Mouse (Mus musculus) layer of hippocampus, adult 18-20 months (tissue): ENCODE measurements around the gene Vpreb1. TPM values are rescaled to one million over a fixed set of nuclear protein-coding genes. Genes with fewer than 3 reads are reported as not detected.
"Not testable (repeated sequence)": the region's sequence is repeated elsewhere in the genome, so short reads cannot be mapped to it uniquely, and the experiment has no call there.

Source experiments
- DNase-seq, 2 experiments: peaks; one replicate each; pipeline ENCODE4 v3.0.0; 2022; ENCODE audit warnings: low spot score in 2 of 2
- total RNA-seq, 2 experiments: library from RNA; stranded (reverse); gene quantifications; 2 replicates each; pipeline ENCODE4 v1.2.3; 2021

The Vpreb1 gene
- total RNA-seq, 2 experiments from 2014 or later, result not detected

DNA sequence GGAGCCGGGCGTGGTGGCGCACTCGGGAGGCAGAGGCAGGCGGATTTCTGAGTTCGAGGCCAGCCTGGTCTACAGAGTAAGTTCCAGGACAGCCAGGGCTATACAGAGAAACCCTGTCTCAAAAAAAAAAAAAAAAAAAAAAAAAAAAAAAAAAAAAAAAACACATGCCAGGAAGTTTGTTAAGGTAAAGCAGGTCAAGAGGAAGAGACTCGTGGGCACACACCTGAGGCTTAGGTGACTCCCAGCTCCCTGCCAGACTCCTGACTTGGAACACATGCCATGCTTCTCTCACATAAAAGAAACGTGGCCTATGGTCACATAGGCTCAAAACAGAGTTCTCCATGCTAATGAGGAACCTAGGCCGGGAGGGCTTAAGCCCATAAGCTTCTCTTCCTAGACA is 14.6 kb downstream of the Vpreb1 start:
- DNase-seq, result not testable (repeated sequence)

DNA sequence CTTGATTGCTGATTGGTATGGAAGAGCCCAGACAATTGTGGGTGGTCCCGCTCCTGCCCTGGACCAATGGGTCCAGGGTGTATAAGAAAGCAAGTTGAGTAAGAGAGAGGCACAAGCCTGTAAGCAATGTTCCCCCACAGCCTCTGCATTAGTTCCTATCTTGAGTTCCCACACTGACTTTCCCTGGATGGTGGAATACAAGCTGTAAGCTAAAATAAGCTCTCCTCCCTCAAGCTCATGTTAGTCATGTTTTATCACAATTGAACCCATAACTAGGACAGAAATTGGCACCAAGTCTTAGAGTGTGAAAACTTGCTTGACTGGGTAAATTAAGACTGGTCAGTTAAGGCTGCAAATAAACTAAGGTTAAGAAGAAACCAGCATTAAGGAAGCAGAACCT is 15.1 kb downstream of the Vpreb1 start:
- no peak for DNase-seq

DNA sequence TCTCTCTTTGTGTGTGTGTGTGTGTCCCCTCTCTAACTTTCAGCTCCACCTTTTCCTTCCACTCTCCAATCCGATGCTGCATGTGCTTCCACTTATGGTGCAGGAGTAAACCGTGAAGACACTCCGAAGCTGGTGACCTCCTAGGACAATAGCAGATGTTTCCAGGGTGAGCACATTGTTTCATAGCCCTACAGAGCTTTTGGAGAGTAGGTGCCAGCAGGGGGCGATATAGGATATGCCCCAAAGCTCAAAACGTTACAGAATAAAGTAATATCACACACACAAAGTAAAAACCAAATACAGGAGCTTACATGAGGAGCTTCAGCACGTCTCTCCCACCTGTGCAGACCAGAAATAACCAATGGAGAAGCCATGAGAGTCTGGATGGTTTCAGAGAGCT is 15.8 kb downstream of the Vpreb1 start:
- DNase-seq, result peak in 1 of 2 experiments; percentile 71

DNA sequence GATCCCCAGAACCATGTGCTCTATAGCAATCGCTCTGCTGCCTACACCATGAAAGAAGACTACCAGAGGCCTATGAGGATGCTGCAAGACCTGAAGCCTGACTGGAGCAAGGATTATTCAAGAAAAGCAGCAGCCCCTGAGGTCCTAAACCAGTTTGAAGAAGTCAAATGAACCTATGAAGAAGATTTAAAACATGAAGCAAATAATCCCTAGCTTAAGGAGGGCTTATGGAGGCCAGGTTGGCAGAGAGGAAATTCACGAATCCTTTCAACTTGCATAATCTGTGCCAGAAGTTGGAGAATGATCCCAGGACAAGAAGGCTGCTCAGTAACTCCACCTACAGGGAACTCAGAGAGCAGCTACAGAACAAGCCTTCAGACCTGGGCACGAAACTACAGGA is 18.2 kb downstream of the Vpreb1 start:
- no peak for DNase-seq

DNA sequence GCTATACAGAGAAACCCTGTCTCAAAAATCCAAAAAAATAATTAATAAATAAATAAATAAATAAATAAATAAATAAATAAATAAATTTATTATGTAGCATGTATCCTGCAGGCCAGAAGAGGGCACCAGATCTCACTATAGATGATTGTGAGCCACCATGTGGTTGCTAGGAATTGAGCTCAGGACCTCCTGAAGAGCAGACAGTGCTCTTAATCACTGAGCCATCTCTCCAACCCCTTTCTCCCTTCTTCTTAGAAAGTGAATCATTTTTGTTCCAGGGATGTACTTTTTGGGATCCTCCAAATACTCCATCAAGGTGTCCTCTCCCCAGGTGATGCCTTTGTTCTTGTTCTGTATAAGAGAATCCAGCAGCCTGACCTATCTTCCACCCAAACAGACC is 21.4 kb downstream of the Vpreb1 start:
- no peak for DNase-seq

DNA sequence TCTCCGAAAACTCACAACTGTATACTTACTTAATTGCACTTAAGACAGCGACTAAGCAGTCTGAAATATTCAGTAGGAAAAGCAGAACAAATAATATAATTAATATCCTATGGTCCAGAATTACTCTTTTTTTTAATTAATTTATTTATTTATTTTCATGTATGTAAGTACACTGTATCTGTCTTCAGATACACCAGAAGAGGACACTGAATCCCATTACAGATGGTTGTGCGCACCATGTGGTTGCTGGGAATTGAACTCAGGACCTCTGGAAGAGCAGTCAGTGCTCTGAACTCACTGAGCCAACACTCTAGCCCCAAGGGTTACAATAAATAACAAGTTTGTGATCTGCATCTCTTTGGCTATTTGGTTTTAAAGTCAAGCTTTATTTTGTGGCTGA is 41.0 kb downstream of the Vpreb1 start:
- no peak for DNase-seq

DNA sequence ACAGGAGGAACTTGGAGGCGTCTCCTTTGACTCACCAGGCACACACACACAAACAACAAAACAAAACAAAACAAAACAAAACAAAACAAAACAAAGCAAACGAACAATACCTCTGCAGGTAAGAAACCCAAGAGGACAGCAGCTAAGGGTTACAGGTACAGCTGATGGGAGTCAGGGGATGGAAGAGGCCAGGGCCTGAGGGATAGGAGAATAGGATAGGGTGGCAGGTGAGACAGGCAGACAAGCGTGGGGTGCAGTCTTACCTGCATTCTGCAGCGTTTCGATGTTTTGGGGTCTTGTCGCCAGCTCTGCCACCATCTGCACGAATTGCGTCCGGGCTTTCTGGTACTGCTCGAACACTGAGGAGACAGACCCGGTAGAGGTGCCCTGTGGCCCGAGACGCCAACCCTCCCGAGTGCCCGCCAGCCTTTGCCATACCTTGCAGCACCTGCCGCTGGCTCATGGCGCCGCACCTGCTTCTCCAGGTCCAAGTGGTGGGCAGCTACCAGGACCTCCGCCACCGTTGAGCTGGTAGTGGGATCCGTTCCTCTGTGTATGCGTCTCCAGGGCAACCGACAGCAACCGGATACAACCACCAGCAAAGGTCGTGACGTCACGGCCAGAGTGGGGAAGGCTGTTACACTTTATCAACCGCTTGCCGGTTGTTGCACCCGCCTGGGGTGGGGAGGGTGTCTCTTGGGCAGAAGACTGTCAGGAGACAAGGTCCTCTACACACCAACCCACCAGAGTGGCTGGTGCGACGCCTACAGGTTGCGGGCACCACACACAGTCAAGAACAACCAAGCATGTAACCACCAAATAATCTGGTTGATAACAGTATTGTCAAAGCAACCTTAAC is 41.7 kb downstream of the Vpreb1 start, which contains the start of gene Spag6l:
TSS of gene Spag6l (minus strand) at position 700 of the 859 bp plus-strand sequence.
- DNase-seq, result peak; percentile 46 to 63

DNA sequence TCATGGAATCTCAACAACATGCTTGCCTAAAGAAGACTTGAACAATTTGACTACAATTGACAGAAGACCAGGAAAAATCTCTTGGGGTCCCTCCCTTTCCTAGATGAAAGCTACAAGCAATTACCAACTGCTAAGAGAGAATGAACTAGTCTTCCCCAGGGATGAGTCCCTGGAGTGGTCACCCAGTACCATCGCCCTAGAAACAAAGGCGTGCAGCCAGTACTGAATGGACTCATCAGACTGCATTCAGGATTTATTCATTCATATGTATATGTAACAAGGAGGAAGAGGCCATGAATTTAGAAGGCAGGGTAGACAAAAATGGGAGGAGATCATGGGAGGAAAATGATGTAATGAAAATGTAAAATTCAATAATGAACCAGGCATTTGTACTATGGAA is 44.4 kb downstream of the Vpreb1 start:
- DNase-seq, result no peak

DNA sequence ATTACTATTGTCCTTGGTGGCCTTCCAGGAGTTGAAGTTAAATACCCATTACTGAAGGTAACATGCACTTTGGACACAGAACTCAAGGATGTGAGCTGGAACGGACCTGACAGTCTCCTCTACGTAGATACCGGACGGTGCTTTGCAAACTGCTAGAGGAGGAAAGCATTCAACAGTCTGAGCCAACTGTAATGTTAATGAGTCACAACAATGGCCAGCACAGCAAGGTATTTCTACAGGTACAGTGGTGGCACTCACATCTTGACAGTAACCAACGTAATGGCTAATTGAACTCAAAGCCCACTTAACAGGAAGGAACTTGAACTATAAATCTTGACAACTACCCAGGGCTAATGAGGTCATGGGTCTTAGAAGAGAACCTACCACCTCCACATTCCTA is 45.2 kb downstream of the Vpreb1 start:
- DNase-seq, result no peak

Other genes with a start within 250 kb of the Vpreb1 start
- not detected for gene Olfr19, start 194.4 kb downstream of the Vpreb1 start, total RNA-seq
- 10 to 100 TPM in 1 of 2 experiments, 1 to 10 TPM in 1; 9.8 to 11.9 TPM for gene Spag6l, start 41.4 kb downstream of the Vpreb1 start, total RNA-seq
- gene Igll1, start 6.9 kb downstream of the Vpreb1 start, total RNA-seq, result not detected
- gene Top3b, start 107 bp downstream of the Vpreb1 start, total RNA-seq, result 10 to 100 TPM; 59.1 to 68.6 TPM
- 10 to 100 TPM; 54.7 to 56.3 TPM for gene Ppm1f, start 25.6 kb upstream of the Vpreb1 start, total RNA-seq
- 100 to 1,000 TPM; 507 to 529 TPM for gene Mapk1, start 112.5 kb upstream of the Vpreb1 start, total RNA-seq
- gene Ypel1, start 198.9 kb upstream of the Vpreb1 start, total RNA-seq, result 10 to 100 TPM; 35.7 to 36.5 TPM
- 10 to 100 TPM; 90.6 to 96.2 TPM for gene Ppil2, start 240.4 kb upstream of the Vpreb1 start, total RNA-seq